Mouse (Mus musculus): ENCODE data around the gene Gm6034. TPM values are rescaled to one million over a fixed set of nuclear protein-coding genes. Genes with fewer than 3 reads are reported as not detected.

The Gm6034 gene
- total and polyA plus RNA-seq, 3 experiments = not detected

- peaks cover 48% of the 10 kb centered on the region for H3K4me1 ChIP-seq (ENCODE audit: insufficient read depth, low read depth, low read length)
- H3K36me3 ChIP-seq (replicated peaks) = peaks cover 52% of the 10 kb centered on the region
- H3K27me3 ChIP-seq (ENCODE audit: insufficient read depth, low read length) = no peaks in the 10 kb centered on the region
- ATAC-seq (ENCODE audit: extremely low read depth, insufficient number of reproducible peaks, low FRiP score, poor library complexity, severe bottlenecking) (no peak), DNase-seq (ENCODE audit: low spot score) (no peak)
- no peak overlapping the region for H3K4me3 ChIP-seq (ENCODE audit: low read depth, low read length)
- TF ChIP-seq POLR2AphosphoS5 (IDR thresholded peaks at IDR 0.05; ENCODE audit: insufficient replicate concordance, low read depth, low read length) (no peak), TAL1 (conservative IDR thresholded peaks at IDR 0.05; ENCODE audit: low read depth, low read length) (no peak), CTCF (IDR thresholded peaks at IDR 0.05; ENCODE audit: low read depth, low read length) (no peak), GATA1 (IDR thresholded peaks at IDR 0.05; ENCODE audit: borderline replicate concordance, low read length) (no peak), GATA2 (IDR thresholded peaks at IDR 0.05; ENCODE audit: borderline replicate concordance, low read depth, low read length) (no peak)
- no peaks in the 10 kb centered on the region; the same call in 1 of the 2 replicates for H3K9me3 ChIP-seq (replicated peaks)
These were observed 27.8 kb upstream of the Gm6034 start for GRCm38 (mm10) chr17:36014977-36015376.

GRCm38 (mm10) chr17:36017046-36017445 lies 25.7 kb upstream of the Gm6034 start:
- TF ChIP-seq CTCF (IDR thresholded peaks at IDR 0.05; ENCODE audit: low read depth, low read length) (no peak), POLR2AphosphoS5 (IDR thresholded peaks at IDR 0.05; ENCODE audit: insufficient replicate concordance, low read depth, low read length) (no peak), GATA1 (IDR thresholded peaks at IDR 0.05; ENCODE audit: borderline replicate concordance, low read length) (no peak), GATA2 (IDR thresholded peaks at IDR 0.05; ENCODE audit: borderline replicate concordance, low read depth, low read length) (no peak), TAL1 (conservative IDR thresholded peaks at IDR 0.05; ENCODE audit: low read depth, low read length) (no peak)
- Histone ChIP-seq H3K4me1 (ENCODE audit: insufficient read depth, low read depth, low read length) (peaks cover 65% of the 10 kb centered on the region), H3K27me3 (ENCODE audit: insufficient read depth, low read length) (no peaks in the 10 kb centered on the region), H3K4me3 (ENCODE audit: low read depth, low read length) (no peak overlapping the region), H3K9me3 (replicated peaks) (peaks cover 14% of the 10 kb centered on the region), H3K36me3 (replicated peaks) (peaks cover 70% of the 10 kb centered on the region)
- DNase-seq (ENCODE audit: low spot score) = no peak
- ATAC-seq (ENCODE audit: extremely low read depth, insufficient number of reproducible peaks, low FRiP score, poor library complexity, severe bottlenecking) = no peak

- H3K36me3 ChIP-seq (replicated peaks) = peaks cover 85% of the 10 kb centered on the region
- no peak for ATAC-seq (ENCODE audit: extremely low read depth, insufficient number of reproducible peaks, low FRiP score, poor library complexity, severe bottlenecking)
- H3K9me3 ChIP-seq (replicated peaks) = peaks cover 16% of the 10 kb centered on the region
- TF ChIP-seq POLR2AphosphoS5 (IDR thresholded peaks at IDR 0.05; ENCODE audit: insufficient replicate concordance, low read depth, low read length) (no peak), CTCF (IDR thresholded peaks at IDR 0.05; ENCODE audit: low read depth, low read length) (no peak), GATA1 (IDR thresholded peaks at IDR 0.05; ENCODE audit: borderline replicate concordance, low read length) (no peak), GATA2 (IDR thresholded peaks at IDR 0.05; ENCODE audit: borderline replicate concordance, low read depth, low read length) (no peak), TAL1 (conservative IDR thresholded peaks at IDR 0.05; ENCODE audit: low read depth, low read length) (no peak)
- no peaks in the 10 kb centered on the region for H3K27me3 ChIP-seq (ENCODE audit: insufficient read depth, low read length)
- H3K4me3 ChIP-seq (ENCODE audit: low read depth, low read length) = no peak overlapping the region; the same call in 1 of the 2 replicates
- peaks cover 83% of the 10 kb centered on the region for H3K4me1 ChIP-seq (ENCODE audit: insufficient read depth, low read depth, low read length)
- no peak for DNase-seq (ENCODE audit: low spot score)
These were observed 23.8 kb upstream of the Gm6034 start for GRCm38 (mm10) chr17:36018979-36019378.

GRCm38 (mm10) chr17:36019519-36019918 lies 23.2 kb upstream of the Gm6034 start:
- Histone ChIP-seq H3K36me3 (replicated peaks) (peaks cover 85% of the 10 kb centered on the region), H3K27me3 (ENCODE audit: insufficient read depth, low read length) (no peaks in the 10 kb centered on the region), H3K4me3 (ENCODE audit: low read depth, low read length) (peak overlapping the region; percentile 56; the same call in 1 of the 2 replicates), H3K9me3 (replicated peaks) (peaks cover 16% of the 10 kb centered on the region), H3K4me1 (ENCODE audit: insufficient read depth, low read depth, low read length) (peaks cover 83% of the 10 kb centered on the region)
- DNase-seq (ENCODE audit: low spot score) (no peak), ATAC-seq (ENCODE audit: extremely low read depth, insufficient number of reproducible peaks, low FRiP score, poor library complexity, severe bottlenecking) (no peak)
- TF ChIP-seq POLR2AphosphoS5 (IDR thresholded peaks at IDR 0.05; ENCODE audit: insufficient replicate concordance, low read depth, low read length) (no peak), GATA1 (IDR thresholded peaks at IDR 0.05; ENCODE audit: borderline replicate concordance, low read length) (no peak), TAL1 (conservative IDR thresholded peaks at IDR 0.05; ENCODE audit: low read depth, low read length) (no peak), GATA2 (IDR thresholded peaks at IDR 0.05; ENCODE audit: borderline replicate concordance, low read depth, low read length) (no peak), CTCF (IDR thresholded peaks at IDR 0.05; ENCODE audit: low read depth, low read length) (no peak)

- Histone ChIP-seq H3K9me3 (replicated peaks) (peaks cover 19% of the 10 kb centered on the region), H3K4me1 (ENCODE audit: insufficient read depth, low read depth, low read length) (peaks cover 81% of the 10 kb centered on the region), H3K4me3 (ENCODE audit: low read depth, low read length) (peak within 1 kb of the TSS; percentile 56), H3K36me3 (replicated peaks) (peaks cover 85% of the 10 kb centered on the region), H3K27me3 (ENCODE audit: insufficient read depth, low read length) (no peaks in the 10 kb centered on the region)
- ATAC-seq (ENCODE audit: extremely low read depth, insufficient number of reproducible peaks, low FRiP score, poor library complexity, severe bottlenecking) = peak; percentile 52; the same call in 1 of the 2 replicates
- no peak for DNase-seq (ENCODE audit: low spot score)
- no peak for TF ChIP-seq GATA1 (IDR thresholded peaks at IDR 0.05; ENCODE audit: borderline replicate concordance, low read length)
- no peak for TF ChIP-seq POLR2AphosphoS5 (IDR thresholded peaks at IDR 0.05; ENCODE audit: insufficient replicate concordance, low read depth, low read length)
- TF ChIP-seq CTCF (IDR thresholded peaks at IDR 0.05; ENCODE audit: low read depth, low read length) = no peak
- no peak for TF ChIP-seq TAL1 (conservative IDR thresholded peaks at IDR 0.05; ENCODE audit: low read depth, low read length)
- no peak for TF ChIP-seq GATA2 (IDR thresholded peaks at IDR 0.05; ENCODE audit: borderline replicate concordance, low read depth, low read length)
These were observed 22.3 kb upstream of the Gm6034 start, which contains the start of gene H2-T24 for GRCm38 (mm10) chr17:36020191-36021073. Gene H2-T24, minus strand, starts transcription at chr17:36020560.

GRCm38 (mm10) chr17:36021309-36021708 lies 21.5 kb upstream of the Gm6034 start:
- peaks cover 84% of the 10 kb centered on the region for H3K36me3 ChIP-seq (replicated peaks)
- peak overlapping the region; percentile 16; the same call in 1 of the 2 replicates for H3K4me3 ChIP-seq (ENCODE audit: low read depth, low read length)
- ATAC-seq (ENCODE audit: extremely low read depth, insufficient number of reproducible peaks, low FRiP score, poor library complexity, severe bottlenecking) (no peak), DNase-seq (ENCODE audit: low spot score) (no peak)
- H3K4me1 ChIP-seq (ENCODE audit: insufficient read depth, low read depth, low read length) = peaks cover 74% of the 10 kb centered on the region
- H3K9me3 ChIP-seq (replicated peaks) = peaks cover 25% of the 10 kb centered on the region
- no peaks in the 10 kb centered on the region for H3K27me3 ChIP-seq (ENCODE audit: insufficient read depth, low read length)
- TF ChIP-seq POLR2AphosphoS5 (IDR thresholded peaks at IDR 0.05; ENCODE audit: insufficient replicate concordance, low read depth, low read length) (no peak), CTCF (IDR thresholded peaks at IDR 0.05; ENCODE audit: low read depth, low read length) (no peak), GATA2 (IDR thresholded peaks at IDR 0.05; ENCODE audit: borderline replicate concordance, low read depth, low read length) (no peak), TAL1 (conservative IDR thresholded peaks at IDR 0.05; ENCODE audit: low read depth, low read length) (no peak), GATA1 (IDR thresholded peaks at IDR 0.05; ENCODE audit: borderline replicate concordance, low read length) (no peak)

Measured in G1E (cell line).